ENCODE assay signal across 7 mouse cellular contexts in genomic region chr11:101279193-101279569, GRCm38 (mm10). TPM values are rescaled to one million over a fixed set of nuclear protein-coding genes. Genes with fewer than 3 reads are reported as not detected.
A peak's percentile ranks its signal among the peaks of the same experiment; 100 is the strongest.
DNase-seq lines count a peak whose midpoint lies in the region; ATAC-seq and TF ChIP-seq lines count a peak whose summit lies in the region.

No protein-coding gene starts in this region.

- H3K9ac ChIP-seq in forebrain, embryonic 12.5 days = no peak overlapping the region
- H3K9ac ChIP-seq in liver, embryonic 11.5 days (ENCODE audit: low read depth, low read length) = peak overlapping the region; percentile 84

- peak; percentile 18; the same call in 1 of the 2 replicates for ATAC-seq in forebrain, embryonic 12.5 days (ENCODE audit: low FRiP score)
- peak; percentile 34 for ATAC-seq in liver, embryonic 11.5 days (replicated peaks; ENCODE audit: low FRiP score)

- WGBS in spleen, adult 2 months = 57% methylated on average over 14 of the region's 14 CpGs
- WGBS in forebrain, embryonic 12.5 days = 63% methylated on average over 14 of the region's 14 CpGs
- WGBS in liver, embryonic 11.5 days = 57% methylated on average over 14 of the region's 14 CpGs

- H3K4me1 ChIP-seq in spleen, adult 2 months (ENCODE audit: control insufficient read depth, insufficient read depth, insufficient read length) = peaks cover 9% of the 10 kb centered on the region; the same call in 1 of the 2 replicates
- peaks cover 38% of the 10 kb centered on the region for H3K4me1 ChIP-seq in forebrain, embryonic 12.5 days
- H3K4me1 ChIP-seq in liver, embryonic 11.5 days (replicated peaks; ENCODE audit: control insufficient read depth, insufficient read depth, low read length) = peaks cover 16% of the 10 kb centered on the region
- H3K4me1 ChIP-seq in testis, adult 2 months (ENCODE audit: control insufficient read depth, insufficient read depth, low read length) = peaks cover 11% of the 10 kb centered on the region

- no peak for TF ChIP-seq POLR2A in spleen, adult 2 months (IDR thresholded peaks at IDR 0.05; ENCODE audit: low read depth, low read length)
- no peak; the same call in 1 of the 2 replicates for TF ChIP-seq POLR2A in testis, adult 2 months (IDR thresholded peaks at IDR 0.05; ENCODE audit: control insufficient read depth, low read depth, low read length)

- no peak for DNase-seq in spleen, adult 2 months (ENCODE audit: low read depth in 1 of 2, low spot score in 2 of 2)
- DNase-seq in spleen, adult 12 weeks (ENCODE audit: low spot score) = no peak
- no peak for DNase-seq in liver, embryonic 11.5 days (ENCODE audit: low spot score)
- DNase-seq in left cerebral cortex, adult 18-20 months (ENCODE audit: low spot score in 2 of 2) = no peak
- no peak for DNase-seq in kidney, adult 9 months

- peaks cover 2% of the 10 kb centered on the region for H3K36me3 ChIP-seq in spleen, adult 2 months (ENCODE audit: control insufficient read depth, insufficient read depth, low read length)
- no peaks in the 10 kb centered on the region for H3K36me3 ChIP-seq in forebrain, embryonic 12.5 days (replicated peaks)
- H3K36me3 ChIP-seq in liver, embryonic 11.5 days (ENCODE audit: control insufficient read depth, insufficient read depth, low read length) = peaks cover 3% of the 10 kb centered on the region; the same call in 1 of the 2 replicates
- no peaks in the 10 kb centered on the region; the same call in 1 of the 2 replicates for H3K36me3 ChIP-seq in testis, adult 2 months (ENCODE audit: control insufficient read depth, insufficient read depth, low read length)

- H3K27me3 ChIP-seq in spleen, adult 2 months (ENCODE audit: control insufficient read depth, insufficient read depth, low read length) = no peaks in the 10 kb centered on the region
- H3K27me3 ChIP-seq in forebrain, embryonic 12.5 days = peaks cover 29% of the 10 kb centered on the region
- H3K27me3 ChIP-seq in liver, embryonic 11.5 days (replicated peaks; ENCODE audit: control insufficient read depth, insufficient read depth, low read length) = no peaks in the 10 kb centered on the region
- H3K27me3 ChIP-seq in testis, adult 2 months (ENCODE audit: control insufficient read depth, insufficient read depth, low read length) = no peaks in the 10 kb centered on the region

- H3K4me2 ChIP-seq in forebrain, embryonic 12.5 days = peak overlapping the region; percentile 77
- H3K4me2 ChIP-seq in liver, embryonic 11.5 days = peak overlapping the region; percentile 83

- no peak overlapping the region for H3K27ac ChIP-seq in spleen, adult 2 months (ENCODE audit: insufficient read depth, low read length)
- H3K27ac ChIP-seq in forebrain, embryonic 12.5 days = no peak overlapping the region
- no peak overlapping the region for H3K27ac ChIP-seq in liver, embryonic 11.5 days (ENCODE audit: low read depth, low read length)
- peak overlapping the region; percentile 96 for H3K27ac ChIP-seq in testis, adult 2 months (ENCODE audit: control insufficient read depth, insufficient read depth, low read depth, low read length)

- H3K9me3 ChIP-seq in forebrain, embryonic 12.5 days = no peaks in the 10 kb centered on the region
- no peaks in the 10 kb centered on the region for H3K9me3 ChIP-seq in liver, embryonic 11.5 days (ENCODE audit: control insufficient read depth, low read length)

- TF ChIP-seq CTCF in spleen, adult 2 months (IDR thresholded peaks at IDR 0.05; ENCODE audit: extremely low read depth, insufficient read depth, insufficient read length, insufficient replicate concordance) = no peak
- TF ChIP-seq CTCF in testis, adult 2 months (IDR thresholded peaks at IDR 0.05; ENCODE audit: control insufficient read depth, insufficient read depth, insufficient replicate concordance, low read depth, low read length) = no peak

- H3K4me3 ChIP-seq in spleen, adult 2 months (ENCODE audit: extremely low read depth, insufficient read depth, insufficient read length) = peak overlapping the region; percentile 85
- peak overlapping the region; percentile 76 for H3K4me3 ChIP-seq in forebrain, embryonic 12.5 days (replicated peaks)
- peak overlapping the region; percentile 84 for H3K4me3 ChIP-seq in liver, embryonic 11.5 days (ENCODE audit: low read depth, low read length)
- H3K4me3 ChIP-seq in testis, adult 2 months (ENCODE audit: control insufficient read depth, low read depth, low read length) = peak overlapping the region; percentile 99

RNA-seq across cellular contexts. Expression of gene Coa3, which starts 0.3 kb away (rescaled TPM):
- 148 TPM in 2 replicates for polyA plus RNA-seq in spleen, adult 2 months (2012; rRNA removed)
- polyA plus RNA-seq in forebrain, embryonic 12.5 days (2016; fragmentation: Nextera tagmentation; extraction: Ambion mirVana) = 178 and 183 TPM in 2 replicates
- 190 and 197 TPM in 2 replicates for polyA plus RNA-seq in liver, embryonic 11.5 days (2014; fragmentation: Nextera tagmentation; extraction: Ambion mirVana)
- polyA plus RNA-seq in testis, adult 2 months (2012; rRNA removed) = 46.6 and 62.4 TPM in 2 replicates
- 100 to 1,000 TPM; 103 to 112 TPM for total RNA-seq in left cerebral cortex, adult 18-20 months (2021)

RNA-seq across cellular contexts. Expression of gene Cntd1, which starts 0.4 kb away (rescaled TPM):
- 0.06 and 0.19 TPM in 2 replicates for polyA plus RNA-seq in spleen, adult 2 months (2012; rRNA removed)
- 1.6 TPM in 2 replicates for polyA plus RNA-seq in forebrain, embryonic 12.5 days (2016; fragmentation: Nextera tagmentation; extraction: Ambion mirVana)
- 1.2 and 1.4 TPM in 2 replicates for polyA plus RNA-seq in liver, embryonic 11.5 days (2014; fragmentation: Nextera tagmentation; extraction: Ambion mirVana)
- 37.1 and 54.6 TPM in 2 replicates for polyA plus RNA-seq in testis, adult 2 months (2012; rRNA removed)
- total RNA-seq in left cerebral cortex, adult 18-20 months (2021) = under 1 TPM; 0.46 to 0.56 TPM

RNA-seq across cellular contexts. Expression of gene Wnk4, which starts 18.8 kb away (rescaled TPM):
- 1.9 and 2.2 TPM in 2 replicates for polyA plus RNA-seq in spleen, adult 2 months (2012; rRNA removed)
- 5.7 and 7.5 TPM in 2 replicates for polyA plus RNA-seq in forebrain, embryonic 12.5 days (2016; fragmentation: Nextera tagmentation; extraction: Ambion mirVana)
- 18.5 and 19.7 TPM in 2 replicates for polyA plus RNA-seq in liver, embryonic 11.5 days (2014; fragmentation: Nextera tagmentation; extraction: Ambion mirVana)
- polyA plus RNA-seq in testis, adult 2 months (2012; rRNA removed) = 10.8 and 12.3 TPM in 2 replicates
- 1 to 10 TPM; 7.0 to 8.8 TPM for total RNA-seq in left cerebral cortex, adult 18-20 months (2021)

RNA-seq across cellular contexts. Expression of gene Becn1, which starts 22.9 kb away (rescaled TPM):
- polyA plus RNA-seq in spleen, adult 2 months (2012; rRNA removed) = 64.0 and 98.6 TPM in 2 replicates
- polyA plus RNA-seq in forebrain, embryonic 12.5 days (2016; fragmentation: Nextera tagmentation; extraction: Ambion mirVana) = 164 and 169 TPM in 2 replicates
- polyA plus RNA-seq in liver, embryonic 11.5 days (2014; fragmentation: Nextera tagmentation; extraction: Ambion mirVana) = 134 and 148 TPM in 2 replicates
- polyA plus RNA-seq in testis, adult 2 months (2012; rRNA removed) = 111 and 116 TPM in 2 replicates
- 100 to 1,000 TPM; 202 to 214 TPM for total RNA-seq in left cerebral cortex, adult 18-20 months (2021)

RNA-seq across cellular contexts. Expression of gene Vps25, which starts 25.7 kb away (rescaled TPM):
- 56.3 and 62.2 TPM in 2 replicates for polyA plus RNA-seq in spleen, adult 2 months (2012; rRNA removed)
- polyA plus RNA-seq in forebrain, embryonic 12.5 days (2016; fragmentation: Nextera tagmentation; extraction: Ambion mirVana) = 90.4 and 93.1 TPM in 2 replicates
- 158 and 163 TPM in 2 replicates for polyA plus RNA-seq in liver, embryonic 11.5 days (2014; fragmentation: Nextera tagmentation; extraction: Ambion mirVana)
- 26.1 and 26.2 TPM in 2 replicates for polyA plus RNA-seq in testis, adult 2 months (2012; rRNA removed)
- 10 to 100 TPM; 56.8 to 65.8 TPM for total RNA-seq in left cerebral cortex, adult 18-20 months (2021)

Comparison
In these comparisons a context has a peak if more than half of its experiments do, and no peak if none do; other contexts are left out.
1. RNA of gene Cntd1, which starts 0.4 kb away (polyA plus RNA-seq): 37.1 to 54.6 TPM in testis, adult 2 months; 1.6 TPM in forebrain, embryonic 12.5 days, 1.2 to 1.4 TPM in liver, embryonic 11.5 days and 0.06 to 0.19 TPM in spleen, adult 2 months; every median in the first group is over 10 times any median in the second.
2. Peak in every context shown above with its lines, with median percentiles within 50 percentile points of each other: H3K4me3 ChIP-seq.